Mouse (Mus musculus): ENCODE results near the gene Xrra1. TPM values are rescaled to one million over a fixed set of nuclear protein-coding genes. Genes with fewer than 3 reads are reported as not detected.

Xrra1 gene
- polyA plus RNA-seq, 1 experiment, result 0.34 TPM

DNA sequence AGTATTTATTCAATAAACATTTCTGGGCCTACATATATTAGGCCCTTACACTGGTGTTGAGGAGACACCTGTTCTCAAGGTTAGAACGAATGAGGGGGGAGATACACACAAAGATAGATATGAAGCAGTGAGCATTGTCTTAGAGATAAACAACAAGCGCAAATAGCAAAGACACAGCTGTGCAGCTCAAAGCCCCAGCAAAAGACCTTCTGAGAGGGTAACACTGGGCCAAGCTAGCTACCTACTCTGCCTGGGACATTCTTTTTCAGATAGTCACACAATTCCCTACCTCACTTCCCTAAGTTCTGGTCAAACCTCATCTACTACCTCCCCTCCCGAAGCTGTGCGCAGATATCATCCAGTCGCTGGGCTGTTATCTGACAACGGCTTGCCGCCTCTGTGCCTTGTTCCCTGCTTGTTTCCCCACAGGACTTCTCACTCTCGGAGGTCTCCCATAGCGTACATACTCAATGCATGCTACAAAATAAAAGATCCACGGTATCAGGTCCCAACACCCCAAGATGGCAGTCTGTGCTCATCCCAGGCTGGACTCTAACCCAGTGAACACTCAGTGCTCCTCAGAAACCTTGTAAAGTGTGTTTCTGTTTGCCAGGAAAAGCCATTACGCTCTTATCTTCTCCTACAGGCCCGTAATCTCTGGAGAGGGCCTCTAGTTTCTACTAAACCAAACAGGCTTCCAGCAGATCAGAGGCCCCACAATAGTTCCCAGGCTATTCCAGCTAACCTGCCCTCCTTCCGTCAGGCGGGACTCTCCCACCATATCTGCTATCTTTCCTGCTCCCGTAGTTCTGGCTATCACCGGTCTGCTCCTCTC lies 34.0 kb upstream of the Xrra1 start:
- 90% methylated on average over 16 of the region's 16 CpGs for WGBS
- H3K4me3 ChIP-seq (replicated peaks; ENCODE audit: insufficient read depth, low read depth, low read length), result no peak overlapping the region
- TF ChIP-seq POLR2A (IDR thresholded peaks at IDR 0.05; ENCODE audit: borderline replicate concordance, insufficient read depth, low read length) (no peak), CTCF (IDR thresholded peaks at IDR 0.05; ENCODE audit: borderline replicate concordance, insufficient read depth, low read depth, low read length) (no peak)
- H3K27me3 ChIP-seq (ENCODE audit: control insufficient read depth, insufficient read depth, low read length), result no peaks in the 10 kb centered on the region
- no peak overlapping the region for H3K27ac ChIP-seq (ENCODE audit: insufficient read depth, low read length)
- DNase-seq, result no peak
- no peaks in the 10 kb centered on the region for H3K4me1 ChIP-seq (ENCODE audit: control insufficient read depth, insufficient read depth, low read length)

DNA sequence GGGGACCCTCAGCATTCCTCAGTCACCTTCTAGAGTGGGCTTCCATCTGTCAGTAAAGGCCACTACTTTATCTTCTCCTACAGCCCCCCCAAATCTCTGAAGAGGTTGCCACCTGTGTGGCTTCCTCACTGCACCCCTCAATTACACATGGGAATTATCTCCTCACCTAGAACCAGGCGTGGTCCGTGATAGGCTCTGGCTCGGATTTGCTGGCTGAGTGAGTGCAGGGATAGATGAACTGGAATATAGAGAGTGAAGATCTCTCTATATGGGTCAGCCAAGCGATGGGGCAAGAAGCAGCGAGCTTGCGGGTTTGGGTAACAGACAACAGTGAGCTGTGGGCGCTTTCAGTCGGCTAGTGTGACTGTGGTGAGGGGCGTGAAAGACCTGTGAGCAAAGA lies 33.4 kb upstream of the Xrra1 start:
- Histone ChIP-seq H3K4me1 (ENCODE audit: control insufficient read depth, insufficient read depth, low read length) (no peaks in the 10 kb centered on the region), H3K4me3 (replicated peaks; ENCODE audit: insufficient read depth, low read depth, low read length) (no peak overlapping the region), H3K27me3 (ENCODE audit: control insufficient read depth, insufficient read depth, low read length) (no peaks in the 10 kb centered on the region), H3K27ac (ENCODE audit: insufficient read depth, low read length) (no peak overlapping the region)
- 88% methylated on average over 9 of the region's 9 CpGs for WGBS
- no peak for DNase-seq
- TF ChIP-seq POLR2A (IDR thresholded peaks at IDR 0.05; ENCODE audit: borderline replicate concordance, insufficient read depth, low read length) (no peak), CTCF (IDR thresholded peaks at IDR 0.05; ENCODE audit: borderline replicate concordance, insufficient read depth, low read depth, low read length) (no peak)

DNA sequence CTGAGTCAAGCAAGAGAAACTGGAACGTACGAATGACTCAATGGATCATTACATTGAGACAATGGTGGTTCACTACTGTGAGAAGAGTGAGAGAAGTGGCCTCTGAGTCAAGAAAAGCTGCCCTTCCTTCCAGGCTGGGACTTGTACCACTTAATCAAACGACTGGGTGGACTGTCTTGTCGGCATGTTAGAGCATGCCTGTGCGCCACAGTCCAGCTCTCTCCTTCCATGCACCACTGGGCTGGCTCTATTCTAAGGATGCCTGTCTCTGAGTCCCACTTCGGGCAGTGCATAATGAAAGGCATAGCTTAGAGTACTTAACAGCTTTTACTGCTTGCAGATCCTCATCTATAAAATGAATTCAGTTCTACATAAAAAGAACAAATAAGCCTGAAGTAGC lies 32.8 kb upstream of the Xrra1 start:
- TF ChIP-seq CTCF (IDR thresholded peaks at IDR 0.05; ENCODE audit: borderline replicate concordance, insufficient read depth, low read depth, low read length) (no peak), POLR2A (IDR thresholded peaks at IDR 0.05; ENCODE audit: borderline replicate concordance, insufficient read depth, low read length) (no peak)
- no peak for DNase-seq
- H3K4me3 ChIP-seq (replicated peaks; ENCODE audit: insufficient read depth, low read depth, low read length), result no peak overlapping the region
- WGBS, result 66% methylated on average over 6 of the region's 6 CpGs
- H3K27ac ChIP-seq (ENCODE audit: insufficient read depth, low read length), result no peak overlapping the region
- no peaks in the 10 kb centered on the region for H3K27me3 ChIP-seq (ENCODE audit: control insufficient read depth, insufficient read depth, low read length)
- no peaks in the 10 kb centered on the region for H3K4me1 ChIP-seq (ENCODE audit: control insufficient read depth, insufficient read depth, low read length)

GRCm38 (mm10) chr7:99828083-99828570 lies 30.8 kb upstream of the Xrra1 start, which contains the start of gene Neu3:
Gene Neu3, minus strand, starts transcription at chr7:99828417.
- WGBS, result under 1% methylated on average over 26 of the region's 26 CpGs
- TF ChIP-seq POLR2A (IDR thresholded peaks at IDR 0.05; ENCODE audit: borderline replicate concordance, insufficient read depth, low read length) (peak; percentile 73; the same call in 1 of the 2 replicates), CTCF (IDR thresholded peaks at IDR 0.05; ENCODE audit: borderline replicate concordance, insufficient read depth, low read depth, low read length) (no peak)
- H3K4me3 ChIP-seq (replicated peaks; ENCODE audit: insufficient read depth, low read depth, low read length), result peak within 1 kb of the TSS; percentile 62
- no peaks in the 10 kb centered on the region for H3K27me3 ChIP-seq (ENCODE audit: control insufficient read depth, insufficient read depth, low read length)
- H3K4me1 ChIP-seq (ENCODE audit: control insufficient read depth, insufficient read depth, low read length), result no peaks in the 10 kb centered on the region
- DNase-seq, result peak; percentile 92 to 94
- H3K27ac ChIP-seq (ENCODE audit: insufficient read depth, low read length), result peak within 1 kb of the TSS; percentile 22; the same call in 1 of the 2 replicates

GRCm38 (mm10) chr7:99833115-99833845 lies 25.6 kb upstream of the Xrra1 start:
- H3K4me1 ChIP-seq (ENCODE audit: control insufficient read depth, insufficient read depth, low read length), result no peaks in the 10 kb centered on the region
- no peaks in the 10 kb centered on the region for H3K27me3 ChIP-seq (ENCODE audit: control insufficient read depth, insufficient read depth, low read length)
- TF ChIP-seq CTCF (IDR thresholded peaks at IDR 0.05; ENCODE audit: borderline replicate concordance, insufficient read depth, low read depth, low read length) (no peak), POLR2A (IDR thresholded peaks at IDR 0.05; ENCODE audit: borderline replicate concordance, insufficient read depth, low read length) (no peak)
- WGBS, result 89% methylated on average over 5 of the region's 5 CpGs
- H3K27ac ChIP-seq (ENCODE audit: insufficient read depth, low read length), result no peak overlapping the region
- no peak for DNase-seq
- H3K4me3 ChIP-seq (replicated peaks; ENCODE audit: insufficient read depth, low read depth, low read length), result no peak overlapping the region

GRCm38 (mm10) chr7:99833846-99834222 lies 25.1 kb upstream of the Xrra1 start:
- no peak for TF ChIP-seq CTCF (IDR thresholded peaks at IDR 0.05; ENCODE audit: borderline replicate concordance, insufficient read depth, low read depth, low read length)
- TF ChIP-seq POLR2A (IDR thresholded peaks at IDR 0.05; ENCODE audit: borderline replicate concordance, insufficient read depth, low read length), result no peak
- no peak for DNase-seq
- WGBS, result 85% methylated on average over 2 of the region's 2 CpGs
- no peak overlapping the region for H3K4me3 ChIP-seq (replicated peaks; ENCODE audit: insufficient read depth, low read depth, low read length)
- no peaks in the 10 kb centered on the region for H3K27me3 ChIP-seq (ENCODE audit: control insufficient read depth, insufficient read depth, low read length)
- H3K27ac ChIP-seq (ENCODE audit: insufficient read depth, low read length), result no peak overlapping the region
- no peaks in the 10 kb centered on the region for H3K4me1 ChIP-seq (ENCODE audit: control insufficient read depth, insufficient read depth, low read length)

DNA sequence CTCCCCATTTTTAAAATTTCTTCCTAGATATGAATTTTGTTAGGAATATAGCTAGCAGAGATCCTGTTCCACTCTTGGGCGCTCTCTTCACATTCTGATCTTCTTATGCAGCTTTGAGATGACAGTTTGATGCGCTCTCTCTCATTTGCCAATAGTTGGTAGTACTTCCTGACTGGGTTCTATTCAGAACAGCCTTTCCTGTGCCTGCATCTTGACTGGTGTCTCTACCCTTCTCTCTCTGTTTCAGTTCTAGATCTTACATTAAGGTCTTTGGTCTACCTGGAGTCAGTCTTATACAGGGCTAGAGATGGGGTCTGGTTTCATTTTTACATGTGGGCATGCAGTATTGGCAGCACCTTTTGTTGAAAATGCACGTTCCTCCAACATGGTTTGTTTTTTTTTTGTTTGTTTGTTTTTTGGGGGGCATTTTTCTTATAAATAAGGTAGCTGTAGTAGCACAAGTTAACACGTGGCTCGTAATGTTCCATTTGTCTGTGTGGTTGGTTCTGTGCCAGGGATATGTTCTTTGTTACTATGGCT lies 24.5 kb upstream of the Xrra1 start:
- TF ChIP-seq CTCF (IDR thresholded peaks at IDR 0.05; ENCODE audit: borderline replicate concordance, insufficient read depth, low read depth, low read length) (no peak), POLR2A (IDR thresholded peaks at IDR 0.05; ENCODE audit: borderline replicate concordance, insufficient read depth, low read length) (no peak)
- no peak for DNase-seq
- no peaks in the 10 kb centered on the region for H3K4me1 ChIP-seq (ENCODE audit: control insufficient read depth, insufficient read depth, low read length)
- H3K27ac ChIP-seq (ENCODE audit: insufficient read depth, low read length), result no peak overlapping the region
- no peak overlapping the region for H3K4me3 ChIP-seq (replicated peaks; ENCODE audit: insufficient read depth, low read depth, low read length)
- 76% methylated on average over 5 of the region's 5 CpGs for WGBS
- no peaks in the 10 kb centered on the region for H3K27me3 ChIP-seq (ENCODE audit: control insufficient read depth, insufficient read depth, low read length)

All from cerebellum, adult 2 months (tissue).